Mouse (Mus musculus) ES-E14 (cell line): ENCODE results near the gene Ago1. TPM values are rescaled to one million over a fixed set of nuclear protein-coding genes. Genes with fewer than 3 reads are reported as not detected.

Source experiments
- DNase-seq: peaks from one replicate; pipeline ENCODE4 v3.0.0-alpha.2; 2013; ENCODE audit warnings: low read depth, low spot score
- H3K27ac ChIP-seq: 2 replicates; pipeline ENCODE4 v1.5.1; 2012; ENCODE audit warnings: low read depth, mild to moderate bottlenecking, low read length, moderate library complexity, mixed read lengths; ENCODE audit not compliant: poor library complexity, insufficient read depth, severe bottlenecking
- H3K36me3 ChIP-seq: 2 replicates; pipeline ENCODE4 v1.6.1; 2012; ENCODE audit warnings: mild to moderate bottlenecking, low read length, moderate library complexity, mixed read lengths; ENCODE audit not compliant: control insufficient read depth, poor library complexity, insufficient read depth, severe bottlenecking
- H3K4me1 ChIP-seq, 2 experiments: fragments of 150-350 bp in 1 of 2; sonication (generic) in 1 of 2; 2 replicates each; pipeline ENCODE4 v1.6.1; 2012; ENCODE audit warnings: low read length in 2 of 2, mild to moderate bottlenecking in 1 of 2, mixed read lengths in 1 of 2; ENCODE audit not compliant: control insufficient read depth in 2 of 2, insufficient read depth in 2 of 2, poor library complexity in 1 of 2
- H3K4me3 ChIP-seq, 2 experiments: fragments of 150-350 bp in 1 of 2; sonication (generic) in 1 of 2; 2 replicates each; pipeline ENCODE4 v1.5.1; 2012; ENCODE audit warnings: low read length in 2 of 2, low read depth in 1 of 2, mild to moderate bottlenecking in 1 of 2, mixed read lengths in 1 of 2; ENCODE audit not compliant: insufficient read depth in 1 of 2, poor library complexity in 1 of 2, severe bottlenecking in 1 of 2
- H3K9ac ChIP-seq: 2 replicates; pipeline ENCODE4 v1.6.1; 2012; ENCODE audit warnings: low read depth, mild to moderate bottlenecking, low read length, mixed read lengths; ENCODE audit not compliant: poor library complexity, insufficient read depth, severe bottlenecking
- H3K9me3 ChIP-seq: fragments of 150-350 bp; sonication (generic); 2 replicates; pipeline ENCODE4 v1.6.1; 2012; ENCODE audit warnings: low read depth, mild to moderate bottlenecking, low read length; ENCODE audit not compliant: control insufficient read depth, insufficient read depth
- CHD2 ChIP-seq: IDR thresholded peaks from 2 replicates; pipeline ENCODE4 v1.6.1; 2014; ENCODE audit warnings: mild to moderate bottlenecking, low read depth, low read length, inconsistent platforms
- HCFC1 ChIP-seq: IDR thresholded peaks from 2 replicates; pipeline ENCODE4 v1.6.1; 2012; ENCODE audit warnings: low read length, inconsistent platforms, borderline replicate concordance; ENCODE audit not compliant: insufficient read depth
- MAFK ChIP-seq: IDR thresholded peaks from 2 replicates; pipeline ENCODE4 v1.6.1; 2014; ENCODE audit warnings: mild to moderate bottlenecking, low read depth, low read length, inconsistent platforms; ENCODE audit not compliant: insufficient read depth
- ZC3H11A ChIP-seq: IDR thresholded peaks from 2 replicates; pipeline ENCODE4 v1.6.1; 2012; ENCODE audit warnings: low read depth, mild to moderate bottlenecking, inconsistent platforms, low read length, borderline replicate concordance
- ZNF384 ChIP-seq: IDR thresholded peaks from 2 replicates; pipeline ENCODE4 v1.6.1; 2012; ENCODE audit warnings: low read depth, low read length, inconsistent platforms
- in situ Hi-C, 2 experiments: fragments of 600-800 bp; cut with MboI; formaldehyde crosslinking; loops; one replicate each; pipeline ENCODE4 v1.15.1; 2025; ENCODE audit warnings: low sequenced_read_pairs in 2 of 2, inconsistent platforms in 1 of 2; ENCODE audit not compliant: unreplicated experiment in 2 of 2
- total RNA-seq: library from RNA; depleted of rRNA; stranded (reverse); fragments of 300-350 nt; gene quantifications from 2 replicates; pipeline ENCODE4 v1.2.3, GENCODE M21; 2012

Gene Ago1
- total RNA-seq, 1 experiment: 15.8 TPM

DNA sequence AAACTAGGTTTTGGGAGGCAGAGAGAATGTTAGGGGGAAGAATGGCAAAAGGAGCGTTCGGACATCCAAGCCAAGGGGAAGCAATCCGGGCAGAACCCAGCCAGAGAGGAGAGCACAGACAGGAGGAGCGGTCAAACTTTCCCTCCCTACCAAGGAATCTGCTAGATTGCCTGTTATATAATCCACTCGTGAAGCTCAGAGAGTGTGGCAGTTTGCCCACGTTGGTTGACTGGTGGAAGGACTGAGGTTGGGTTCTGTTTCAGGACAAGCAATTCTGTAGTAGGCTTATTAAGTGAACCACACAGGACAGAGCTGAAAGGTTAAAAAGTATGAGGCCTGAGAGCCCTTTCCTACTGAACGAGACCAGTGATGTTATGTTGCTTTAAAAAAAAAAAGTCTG lies 21.3 kb downstream of the Ago1 start:
- H3K9me3 ChIP-seq: no peaks in the 10 kb centered on the region
- H3K4me3 ChIP-seq: no peak overlapping the region
- H3K36me3 ChIP-seq: peaks cover 23% of the 10 kb centered on the region
- H3K9ac ChIP-seq: no peak overlapping the region
- no peak for DNase-seq
- in situ Hi-C loops: no loop called here
- TF ChIP-seq CHD2 (no peak), ZNF384 (no peak), ZC3H11A (no peak), MAFK (no peak), HCFC1 (no peak)
- H3K4me1 ChIP-seq: peaks cover 0 to 3% of the 10 kb centered on the region in 2 experiments; a peak in 1 of 4 replicates
- H3K27ac ChIP-seq: no peak overlapping the region

DNA sequence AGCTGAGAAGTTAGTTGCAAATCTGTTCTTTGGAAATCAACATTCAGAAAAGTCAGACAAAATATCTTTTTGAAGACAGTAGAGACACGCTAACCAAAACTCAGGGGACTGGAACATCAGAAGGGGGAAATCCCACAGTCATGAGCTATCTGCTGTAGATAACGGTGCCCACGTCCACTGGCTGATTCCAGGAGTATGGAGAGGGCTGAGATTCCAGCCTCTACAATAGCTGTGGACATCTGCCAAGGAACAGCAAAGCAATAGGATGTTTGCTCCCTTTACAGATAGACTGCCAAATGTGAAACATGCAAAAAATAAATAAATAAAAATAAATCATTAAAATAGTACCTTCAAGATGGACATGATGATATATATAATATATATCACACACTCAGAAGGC lies 23.9 kb downstream of the Ago1 start:
- Histone ChIP-seq H3K27ac (no peak overlapping the region), H3K9me3 (no peaks in the 10 kb centered on the region), H3K36me3 (peaks cover 39% of the 10 kb centered on the region), H3K9ac (no peak overlapping the region), H3K4me1 (peaks cover 0 to 3% of the 10 kb centered on the region in 2 experiments; a peak in 1 of 4 replicates), H3K4me3 (no peak overlapping the region)
- no peak for DNase-seq
- in situ Hi-C loops: no loop called here
- TF ChIP-seq ZC3H11A (no peak), MAFK (no peak), HCFC1 (no peak), CHD2 (no peak), ZNF384 (no peak)

DNA sequence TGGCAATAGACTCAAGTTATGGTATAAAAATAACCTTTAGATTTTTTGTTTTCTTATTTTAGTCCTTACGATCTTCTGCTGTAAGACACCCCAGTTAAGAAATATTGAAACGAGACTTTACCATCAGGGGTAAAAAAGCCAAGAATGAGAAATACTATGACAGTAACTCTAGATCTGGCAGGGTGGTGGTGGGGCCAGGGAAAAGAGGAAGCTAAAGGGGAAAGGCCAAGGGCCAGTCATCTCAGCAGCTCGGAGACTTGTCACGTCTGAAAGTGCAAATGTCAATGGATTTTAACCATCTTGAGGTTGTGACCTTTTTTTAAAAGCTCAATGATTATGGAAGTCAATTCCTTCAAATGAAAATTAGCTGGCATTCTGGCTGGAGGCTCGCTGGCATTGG lies 30.1 kb downstream of the Ago1 start:
- TF ChIP-seq MAFK: no peak
- TF ChIP-seq ZC3H11A: no peak
- no peak for TF ChIP-seq HCFC1
- no peak for TF ChIP-seq CHD2
- TF ChIP-seq ZNF384: no peak
- Histone ChIP-seq H3K9me3 (no peaks in the 10 kb centered on the region), H3K4me3 (no peak overlapping the region), H3K4me1 (peaks cover 3 to 7% of the 10 kb centered on the region in 2 experiments; a peak in 1 of 4 replicates), H3K36me3 (peaks cover 46% of the 10 kb centered on the region), H3K27ac (no peak overlapping the region), H3K9ac (no peak overlapping the region)
- in situ Hi-C loops: no loop called here
- no peak for DNase-seq

DNA sequence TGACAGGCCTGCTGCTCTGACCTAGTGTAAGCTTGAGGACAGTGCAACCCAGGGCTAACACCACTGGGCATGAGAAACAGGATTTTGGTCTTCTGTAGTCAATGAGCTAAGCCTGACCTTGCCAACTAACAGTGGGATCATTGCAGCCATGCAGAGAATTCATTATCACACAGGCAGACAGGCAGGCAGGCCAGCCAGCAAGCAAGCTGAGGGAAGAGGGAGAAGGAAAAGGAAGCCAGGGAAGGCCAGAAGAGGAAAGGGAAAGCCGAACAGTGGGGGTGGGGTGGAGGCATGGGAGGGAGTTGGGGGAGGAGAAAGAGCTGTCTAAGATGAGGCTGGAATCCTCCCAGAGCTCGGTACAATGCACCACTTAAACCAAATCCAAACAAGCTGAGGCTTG lies 32.1 kb downstream of the Ago1 start:
- in situ Hi-C loops: no loop called here
- Histone ChIP-seq H3K9ac (no peak overlapping the region), H3K36me3 (peaks cover 33% of the 10 kb centered on the region), H3K27ac (no peak overlapping the region), H3K4me3 (no peak overlapping the region), H3K9me3 (no peaks in the 10 kb centered on the region), H3K4me1 (peaks cover 3 to 4% of the 10 kb centered on the region in 2 experiments; a peak in 1 of 4 replicates)
- TF ChIP-seq HCFC1: no peak
- TF ChIP-seq CHD2: no peak
- TF ChIP-seq MAFK: no peak
- no peak for TF ChIP-seq ZNF384
- TF ChIP-seq ZC3H11A: no peak
- DNase-seq: no peak

DNA sequence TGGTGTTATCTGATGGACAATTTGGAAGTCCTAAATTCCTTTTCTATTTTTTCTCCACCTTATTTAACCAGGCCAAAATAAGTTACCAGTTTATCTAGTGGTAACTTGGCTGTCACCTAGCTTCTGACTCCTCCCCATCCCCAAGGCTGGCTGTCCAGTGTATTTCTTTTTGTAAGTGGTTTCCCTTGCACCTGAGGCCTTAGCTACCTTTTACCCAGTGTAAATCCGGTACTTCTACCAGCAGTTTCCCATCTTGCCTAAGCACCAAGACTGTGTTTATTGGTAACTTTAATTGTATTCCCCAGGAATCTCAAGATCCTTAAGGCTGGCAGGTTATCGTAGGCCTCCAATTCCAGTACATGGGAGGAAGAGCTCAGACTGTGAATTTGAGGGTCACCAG lies 34.3 kb downstream of the Ago1 start:
- in situ Hi-C loops: no loop called here
- TF ChIP-seq MAFK: no peak
- TF ChIP-seq ZNF384: no peak
- TF ChIP-seq HCFC1: no peak
- no peak overlapping the region for H3K9ac ChIP-seq
- H3K9me3 ChIP-seq: no peaks in the 10 kb centered on the region
- H3K36me3 ChIP-seq: peaks cover 19% of the 10 kb centered on the region
- peaks cover 4% of the 10 kb centered on the region in 2 experiments; a peak in 2 of 4 replicates for H3K4me1 ChIP-seq
- no peak overlapping the region for H3K4me3 ChIP-seq
- no peak overlapping the region for H3K27ac ChIP-seq
- no peak for DNase-seq
